Mouse (Mus musculus) E14TG2a.4 (cell line): ENCODE results near the gene Glt8d1.

Source experiments
- H3K27me3 ChIP-seq: 2 replicates; pipeline ENCODE4 v1.6.1; 2014; ENCODE audit warnings: low read length, control low read depth; ENCODE audit not compliant: insufficient read depth
- H3K36me3 ChIP-seq: 2 replicates; pipeline ENCODE4 v1.6.1; 2014; ENCODE audit warnings: low read length, control low read depth; ENCODE audit not compliant: insufficient read depth
- H3K4me1 ChIP-seq: replicated peaks from 2 replicates; pipeline ENCODE4 v1.6.1; 2014; ENCODE audit warnings: low read depth, low read length, control low read depth
- H3K4me3 ChIP-seq: replicated peaks from 2 replicates; pipeline ENCODE4 v1.5.1; 2014; ENCODE audit warnings: mild to moderate bottlenecking, low read length
- H3K9me3 ChIP-seq: 2 replicates; pipeline ENCODE4 v1.6.1; 2014; ENCODE audit warnings: low read length, control low read depth
- CTCF ChIP-seq: conservative IDR thresholded peaks from 2 replicates; pipeline ENCODE4 v1.5.1; 2014; ENCODE audit warnings: low read length
- NANOG ChIP-seq: IDR thresholded peaks from 2 replicates; pipeline ENCODE4 v1.6.1; 2014; ENCODE audit warnings: borderline replicate concordance, low read length, mixed read lengths
- POU5F1 ChIP-seq: IDR thresholded peaks from 2 replicates; pipeline ENCODE4 v1.6.1; 2014; ENCODE audit warnings: low read length, borderline replicate concordance

The Glt8d1 gene

DNA sequence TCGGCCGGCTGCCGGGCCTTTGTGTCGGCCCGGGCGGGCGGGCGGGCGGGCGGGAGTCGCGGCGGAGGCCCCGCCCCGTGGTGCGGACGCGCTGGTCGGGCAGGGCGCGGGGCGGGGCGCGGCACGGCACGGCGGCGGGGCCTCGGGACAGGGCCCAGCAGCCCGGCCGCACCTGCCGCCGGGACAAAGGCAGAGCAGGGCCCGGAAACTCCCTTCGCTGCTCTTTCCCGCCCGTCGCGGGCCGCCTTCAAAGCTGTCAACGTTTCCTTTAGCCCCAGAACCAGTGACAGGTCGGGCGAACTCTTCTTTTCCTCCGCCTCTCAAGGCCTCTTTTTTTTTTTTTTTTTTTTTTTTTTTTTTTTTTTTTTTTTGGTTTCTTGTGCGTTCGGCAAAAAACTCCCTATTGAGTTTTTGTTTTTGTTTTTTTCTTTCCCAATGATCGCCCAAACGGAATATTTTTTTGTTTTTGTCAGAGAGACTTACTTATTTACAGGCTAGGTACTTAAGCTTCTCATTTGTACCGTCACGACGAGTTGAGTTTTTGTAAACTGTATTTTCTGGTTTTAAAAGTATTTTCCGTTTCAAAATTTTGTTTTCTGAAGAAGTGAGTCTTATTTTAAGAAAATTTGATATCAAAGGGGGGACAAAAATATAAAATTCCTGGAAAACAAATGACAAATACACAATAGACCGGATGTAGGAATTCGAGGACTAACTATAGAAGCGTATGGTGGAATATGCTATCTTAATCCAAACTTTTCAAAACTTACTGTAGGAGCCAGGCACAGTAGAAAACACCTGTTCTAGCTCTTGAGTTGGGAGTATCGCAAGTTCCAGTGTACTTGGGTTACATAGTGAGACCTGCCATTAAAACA lies 18.4 kb downstream of the Glt8d1 start:
- Histone ChIP-seq H3K27me3 (no peaks in the 10 kb centered on the region), H3K4me3 (peak overlapping the region; percentile 97), H3K4me1 (peaks cover 40% of the 10 kb centered on the region), H3K36me3 (peaks cover 60% of the 10 kb centered on the region), H3K9me3 (no peaks in the 10 kb centered on the region)
- TF ChIP-seq NANOG: no peak
- TF ChIP-seq POU5F1: no peak
- no peak for TF ChIP-seq CTCF

DNA sequence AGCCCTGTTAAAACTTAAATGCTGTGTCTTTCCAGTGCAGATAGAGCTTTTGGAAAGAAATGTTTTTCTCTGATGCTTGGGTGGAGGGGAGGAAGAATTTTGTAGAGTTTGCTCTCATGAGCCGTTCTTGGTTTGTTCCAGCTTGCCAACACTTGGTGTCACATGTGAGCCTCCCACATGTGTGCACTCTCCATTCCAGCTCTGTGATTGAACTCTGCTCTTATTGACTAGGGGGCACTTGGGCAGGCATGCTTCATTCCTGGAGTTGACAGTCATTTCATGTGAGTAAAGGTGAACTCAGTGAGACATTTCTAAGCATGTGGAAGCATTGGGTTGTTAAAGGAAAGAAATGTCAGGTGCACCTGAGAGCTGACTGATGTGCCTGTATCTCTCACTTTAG lies 21.4 kb downstream of the Glt8d1 start:
- peaks cover 60% of the 10 kb centered on the region for H3K36me3 ChIP-seq
- H3K4me3 ChIP-seq: no peak overlapping the region
- H3K9me3 ChIP-seq: no peaks in the 10 kb centered on the region
- TF ChIP-seq NANOG (no peak), POU5F1 (no peak)
- no peaks in the 10 kb centered on the region for H3K27me3 ChIP-seq
- peaks cover 14% of the 10 kb centered on the region for H3K4me1 ChIP-seq

DNA sequence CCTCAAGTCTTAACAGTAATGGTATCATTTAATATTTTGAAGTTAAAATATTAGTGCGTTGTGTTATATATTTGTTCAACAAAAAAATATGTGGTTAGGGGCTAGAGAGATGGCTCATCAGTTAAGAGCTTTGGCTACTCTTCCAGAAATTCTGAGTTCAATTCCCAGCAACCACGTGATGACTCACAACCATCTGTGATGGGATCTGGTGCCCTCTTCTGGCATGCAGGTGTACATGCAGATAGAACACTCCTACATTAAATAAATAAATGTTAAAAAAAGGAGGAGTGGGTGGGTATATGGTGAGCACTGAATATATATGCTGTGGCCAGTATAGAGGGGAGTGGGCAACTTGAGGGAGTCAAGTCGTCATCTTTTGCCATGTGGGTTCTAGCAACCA lies 24.6 kb downstream of the Glt8d1 start:
- Histone ChIP-seq H3K4me3 (no peak overlapping the region), H3K4me1 (peaks cover 4% of the 10 kb centered on the region), H3K36me3 (peaks cover 81% of the 10 kb centered on the region), H3K9me3 (no peaks in the 10 kb centered on the region), H3K27me3 (no peaks in the 10 kb centered on the region)
- peak; percentile 61 for TF ChIP-seq CTCF
- TF ChIP-seq POU5F1: no peak

DNA sequence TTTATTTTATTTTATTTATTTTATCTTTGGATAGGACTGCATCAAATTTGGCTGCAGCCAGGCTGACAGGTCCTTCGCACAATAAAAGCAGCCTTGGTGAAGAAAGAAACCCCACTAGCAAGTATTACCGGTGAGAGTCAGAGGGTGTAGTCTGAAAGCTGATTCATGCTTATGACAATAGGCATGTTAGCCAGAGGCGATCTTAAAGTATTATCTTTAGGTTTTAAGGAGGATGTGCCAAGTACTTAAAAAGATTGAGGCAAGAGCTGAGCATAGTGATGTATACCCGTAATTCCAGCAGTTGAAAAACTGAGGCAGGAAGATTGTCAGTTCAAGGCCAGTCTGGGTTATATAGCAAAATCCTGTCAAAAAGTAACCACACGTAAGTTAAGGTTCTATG lies 44.1 kb downstream of the Glt8d1 start:
- no peaks in the 10 kb centered on the region for H3K9me3 ChIP-seq
- no peaks in the 10 kb centered on the region for H3K4me1 ChIP-seq
- TF ChIP-seq CTCF (no peak), NANOG (no peak), POU5F1 (no peak)
- no peaks in the 10 kb centered on the region for H3K27me3 ChIP-seq
- H3K36me3 ChIP-seq: peaks cover 75% of the 10 kb centered on the region
- no peak overlapping the region for H3K4me3 ChIP-seq

DNA sequence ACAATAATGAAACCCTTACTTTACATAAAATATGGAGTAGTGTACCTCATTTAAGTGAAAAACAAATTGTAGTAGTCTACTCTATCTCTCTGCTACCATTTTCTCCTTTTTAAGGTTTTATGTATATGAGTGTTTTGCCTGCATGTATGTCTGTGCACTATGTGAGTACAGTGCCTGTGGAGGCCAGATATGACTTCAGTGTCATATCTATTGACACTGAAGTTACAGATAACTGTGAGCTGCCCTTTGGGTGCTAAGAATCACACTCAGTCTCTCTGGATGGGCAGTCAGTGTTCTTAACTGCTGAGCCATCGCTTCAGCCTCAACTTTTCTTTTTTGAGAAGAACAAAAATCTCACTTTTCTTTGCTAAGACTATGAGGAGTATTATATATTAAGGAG lies 44.6 kb downstream of the Glt8d1 start:
- no peaks in the 10 kb centered on the region for H3K27me3 ChIP-seq
- H3K9me3 ChIP-seq: no peaks in the 10 kb centered on the region
- no peaks in the 10 kb centered on the region for H3K4me1 ChIP-seq
- H3K4me3 ChIP-seq: no peak overlapping the region
- H3K36me3 ChIP-seq: peaks cover 76% of the 10 kb centered on the region
- no peak for TF ChIP-seq POU5F1
- TF ChIP-seq NANOG: no peak
